Mouse (Mus musculus) heart, embryonic 12.5 days (tissue): Measurements from ENCODE around the gene Slc29a4. TPM values are rescaled to one million over a fixed set of nuclear protein-coding genes. Genes with fewer than 3 reads are reported as not detected.

ENCODE experiments used
- ATAC-seq: fragments of 200-750 bp; cut with Nextera tagmentation; 2 replicates; pipeline ENCODE4 v1.8.0; 2017; ENCODE audit warnings: moderate TSS enrichment, moderate library complexity; ENCODE audit not compliant: insufficient number of reproducible peaks, low FRiP score
- H3K27ac ChIP-seq: fragments of 300-500 bp; sonication (generic); 2 replicates; pipeline ENCODE4 v1.5.1; 2016; ENCODE audit warnings: mild to moderate bottlenecking, moderate library complexity; ENCODE audit not compliant: poor library complexity, severe bottlenecking
- H3K27me3 ChIP-seq: fragments of 300-500 bp; sonication (generic); replicated peaks from 2 replicates; pipeline ENCODE4 v1.6.1; 2016; ENCODE audit warnings: mild to moderate bottlenecking, moderate library complexity
- H3K36me3 ChIP-seq: fragments of 300-500 bp; sonication (generic); 2 replicates; pipeline ENCODE4 v1.6.1; 2016; ENCODE audit warnings: mild to moderate bottlenecking, moderate library complexity
- H3K4me1 ChIP-seq: fragments of 300-500 bp; sonication (generic); replicated peaks from 2 replicates; pipeline ENCODE4 v1.6.1; 2016; ENCODE audit warnings: mild to moderate bottlenecking
- H3K4me2 ChIP-seq: fragments of 300-500 bp; sonication (generic); 2 replicates; pipeline ENCODE4 v1.6.1; 2016; ENCODE audit warnings: mild to moderate bottlenecking, moderate library complexity
- H3K4me3 ChIP-seq: fragments of 300-500 bp; sonication (generic); 2 replicates; pipeline ENCODE4 v1.5.1; 2016; ENCODE audit warnings: mild to moderate bottlenecking
- H3K9ac ChIP-seq: fragments of 300-500 bp; sonication (generic); 2 replicates; pipeline ENCODE4 v1.6.1; 2016; ENCODE audit warnings: mild to moderate bottlenecking, moderate library complexity
- H3K9me3 ChIP-seq: fragments of 300-500 bp; sonication (generic); replicated peaks from 2 replicates; pipeline ENCODE4 v1.6.1; 2016; ENCODE audit warnings: mild to moderate bottlenecking, moderate library complexity
- WGBS: fragments of 180-500 bp; shearing (Covaris S2); methylation state at CpG from one replicate; pipeline ENCODE4 v1.1.7; 2016; 5-methylcytosine and 5-hydroxymethylcytosine counted together
- polyA plus RNA-seq: library from polyadenylated mRNA; unstranded; fragments of >200 nt; fragmentation: Nextera tagmentation; extraction: Ambion mirVana; gene quantifications from 2 replicates; pipeline ENCODE4 v1.2.1, GENCODE M21; 2016

Slc29a4 gene
- polyA plus RNA-seq, 1 experiment from 2014 or later = 2.1 TPM

GRCm38 (mm10) chr5:142678141-142678571 lies 14.2 kb upstream of the Slc29a4 start:
- no peaks in the 10 kb centered on the region for H3K27me3 ChIP-seq
- H3K4me2 ChIP-seq = no peak overlapping the region
- no peaks in the 10 kb centered on the region for H3K4me1 ChIP-seq
- WGBS = 66% methylated on average over 7 of the region's 7 CpGs
- no peak overlapping the region for H3K27ac ChIP-seq
- no peaks in the 10 kb centered on the region for H3K36me3 ChIP-seq
- H3K9me3 ChIP-seq = peaks cover 7% of the 10 kb centered on the region
- no peak for ATAC-seq
- H3K9ac ChIP-seq = no peak overlapping the region
- no peak overlapping the region for H3K4me3 ChIP-seq

- H3K9ac ChIP-seq = no peak overlapping the region
- no peak overlapping the region for H3K4me2 ChIP-seq
- WGBS = 80% methylated on average over 1 of the region's 1 CpGs
- H3K27me3 ChIP-seq = no peaks in the 10 kb centered on the region
- H3K27ac ChIP-seq = no peak overlapping the region
- H3K9me3 ChIP-seq = peaks cover 9% of the 10 kb centered on the region
- no peaks in the 10 kb centered on the region for H3K36me3 ChIP-seq
- no peak for ATAC-seq
- no peak overlapping the region for H3K4me3 ChIP-seq
- H3K4me1 ChIP-seq = no peaks in the 10 kb centered on the region
These were observed 13.2 kb upstream of the Slc29a4 start for GRCm38 (mm10) chr5:142679065-142679464.

- Histone ChIP-seq H3K27me3 (peaks cover 3% of the 10 kb centered on the region), H3K36me3 (no peaks in the 10 kb centered on the region), H3K4me1 (no peaks in the 10 kb centered on the region), H3K4me2 (no peak overlapping the region), H3K4me3 (no peak overlapping the region), H3K9ac (no peak overlapping the region), H3K27ac (no peak overlapping the region), H3K9me3 (peaks cover 9% of the 10 kb centered on the region)
- no peak for ATAC-seq
- WGBS = 84% methylated on average over 3 of the region's 3 CpGs
These were observed 10.4 kb upstream of the Slc29a4 start for GRCm38 (mm10) chr5:142681911-142682310.

GRCm38 (mm10) chr5:142682529-142682928 lies 9.8 kb upstream of the Slc29a4 start:
- H3K4me2 ChIP-seq = no peak overlapping the region
- no peak for ATAC-seq
- H3K4me3 ChIP-seq = no peak overlapping the region
- peaks cover 9% of the 10 kb centered on the region for H3K9me3 ChIP-seq
- H3K36me3 ChIP-seq = no peaks in the 10 kb centered on the region
- no peak overlapping the region for H3K9ac ChIP-seq
- H3K27ac ChIP-seq = no peak overlapping the region
- H3K4me1 ChIP-seq = no peaks in the 10 kb centered on the region
- H3K27me3 ChIP-seq = peaks cover 3% of the 10 kb centered on the region
- WGBS = 86% methylated on average over 5 of the region's 5 CpGs

- H3K9me3 ChIP-seq = 0 out of 2 replicates have a peak, but pooled peaks cover 3% of the 10 kb centered on the region
- no peak overlapping the region for H3K27ac ChIP-seq
- WGBS = 40% methylated on average over 6 of the region's 6 CpGs
- no peak overlapping the region for H3K4me3 ChIP-seq
- no peaks in the 10 kb centered on the region for H3K36me3 ChIP-seq
- no peak overlapping the region for H3K9ac ChIP-seq
- no peak overlapping the region for H3K4me2 ChIP-seq
- peaks cover 15% of the 10 kb centered on the region for H3K27me3 ChIP-seq
- no peak for ATAC-seq
- no peaks in the 10 kb centered on the region for H3K4me1 ChIP-seq
These were observed 3.4 kb upstream of the Slc29a4 start for GRCm38 (mm10) chr5:142688866-142689265.

GRCm38 (mm10) chr5:142690343-142690742 lies 2.0 kb upstream of the Slc29a4 start:
- Histone ChIP-seq H3K27me3 (peaks cover 22% of the 10 kb centered on the region), H3K4me2 (no peak overlapping the region), H3K4me1 (no peaks in the 10 kb centered on the region), H3K9ac (no peak overlapping the region), H3K27ac (no peak overlapping the region), H3K4me3 (no peak overlapping the region), H3K36me3 (no peaks in the 10 kb centered on the region), H3K9me3 (0 out of 2 replicates have a peak, but pooled peaks cover 3% of the 10 kb centered on the region)
- ATAC-seq = no peak
- 73% methylated on average over 3 of the region's 3 CpGs for WGBS

GRCm38 (mm10) chr5:142692971-142693737 lies 842 bp downstream of the Slc29a4 start:
- no peak overlapping the region for H3K4me3 ChIP-seq
- H3K9ac ChIP-seq = no peak overlapping the region
- H3K9me3 ChIP-seq = 0 out of 2 replicates have a peak, but pooled peaks cover 1% of the 10 kb centered on the region
- no peaks in the 10 kb centered on the region for H3K36me3 ChIP-seq
- ATAC-seq = no peak
- H3K4me2 ChIP-seq = no peak overlapping the region
- H3K27me3 ChIP-seq = peaks cover 35% of the 10 kb centered on the region
- no peaks in the 10 kb centered on the region for H3K4me1 ChIP-seq
- 67% methylated on average over 12 of the region's 12 CpGs for WGBS
- H3K27ac ChIP-seq = no peak overlapping the region

- H3K9ac ChIP-seq = no peak overlapping the region
- 47% methylated on average over 8 of the region's 8 CpGs for WGBS
- H3K4me1 ChIP-seq = no peaks in the 10 kb centered on the region
- no peak overlapping the region for H3K4me3 ChIP-seq
- peaks cover 39% of the 10 kb centered on the region for H3K27me3 ChIP-seq
- H3K27ac ChIP-seq = no peak overlapping the region
- no peak for ATAC-seq
- no peaks in the 10 kb centered on the region for H3K9me3 ChIP-seq
- H3K36me3 ChIP-seq = no peaks in the 10 kb centered on the region
- H3K4me2 ChIP-seq = no peak overlapping the region
These were observed 1.6 kb downstream of the Slc29a4 start for GRCm38 (mm10) chr5:142693738-142694430.

- WGBS = 12% methylated on average over 12 of the region's 12 CpGs
- Histone ChIP-seq H3K4me3 (no peak overlapping the region), H3K4me2 (no peak overlapping the region), H3K9me3 (no peaks in the 10 kb centered on the region), H3K4me1 (no peaks in the 10 kb centered on the region), H3K27ac (no peak overlapping the region), H3K36me3 (no peaks in the 10 kb centered on the region), H3K27me3 (peaks cover 39% of the 10 kb centered on the region), H3K9ac (no peak overlapping the region)
- no peak for ATAC-seq
These were observed 2.5 kb downstream of the Slc29a4 start for GRCm38 (mm10) chr5:142694627-142695340.

GRCm38 (mm10) chr5:142696258-142696657 lies 3.9 kb downstream of the Slc29a4 start:
- Histone ChIP-seq H3K4me2 (no peak overlapping the region), H3K27ac (no peak overlapping the region), H3K4me1 (0 out of 2 replicates have a peak, but pooled peaks cover 2% of the 10 kb centered on the region), H3K27me3 (peaks cover 51% of the 10 kb centered on the region), H3K4me3 (no peak overlapping the region), H3K36me3 (no peaks in the 10 kb centered on the region), H3K9me3 (no peaks in the 10 kb centered on the region), H3K9ac (no peak overlapping the region)
- ATAC-seq = no peak
- WGBS = 31% methylated on average over 6 of the region's 6 CpGs

GRCm38 (mm10) chr5:142696865-142697264 lies 4.6 kb downstream of the Slc29a4 start:
- Histone ChIP-seq H3K4me2 (no peak overlapping the region), H3K4me3 (no peak overlapping the region), H3K27me3 (peaks cover 57% of the 10 kb centered on the region), H3K9ac (no peak overlapping the region), H3K4me1 (peaks cover 8% of the 10 kb centered on the region), H3K9me3 (no peaks in the 10 kb centered on the region), H3K27ac (no peak overlapping the region), H3K36me3 (no peaks in the 10 kb centered on the region)
- WGBS = 85% methylated on average over 6 of the region's 6 CpGs
- ATAC-seq = no peak
